Mouse (Mus musculus) stomach, postnatal 0 days (tissue): ENCODE measurements around the gene Tmem91.

ENCODE experiments used
- CTCF ChIP-seq: IDR thresholded peaks from 2 replicates; pipeline ENCODE4 v1.5.1; 2016; ENCODE audit warnings: antibody characterized with exemption, low read depth, mild to moderate bottlenecking, moderate library complexity
- EP300 ChIP-seq: optimal IDR thresholded peaks from 2 replicates; pipeline ENCODE3; 2016; ENCODE audit warnings: antibody characterized with exemption

GRCm38 (mm10) chr7:25676085-25676781 lies 1.3 kb upstream of the Tmem91 start:
- no peak for TF ChIP-seq CTCF
- no peak for TF ChIP-seq EP300
